Mouse (Mus musculus) embryonic stem cell, embryonic (primary cell): ENCODE measurements at regions not wholly inside any gene's neighbourhood (a gene's known extent, or its start where the extent isn't known, plus 50 kb on each side); places are given as distances from the start of the nearest gene placed in this dataset.

ENCODE experiments used
- CTCF ChIA-PET, 4 experiments: fragments of 300-600 bp in 2 of 4; fragments of 350-600 bp in 2 of 4; sonication (Branson Sonifier 250); formaldehyde crosslinking; loops; one replicate each; lab custom pipeline; 2022; ENCODE audit warnings: inconsistent platforms in 2 of 4; lab: Charles Lee
- POLR2A ChIA-PET, 4 experiments: fragments of 300-600 bp in 2 of 4; fragments of 350-600 bp in 2 of 4; sonication (Branson Sonifier 250); formaldehyde crosslinking; loops; one replicate each; lab custom pipeline; 2022; ENCODE audit warnings: antibody characterized with exemption in 4 of 4, inconsistent platforms in 1 of 4; lab: Charles Lee

GRCm38 (mm10) chr3:137552472-137553336 lies 68.7 kb upstream of the Ddit4l start:
- POLR2A ChIA-PET, result no interaction called here
- CTCF ChIA-PET, result interaction anchor here in 1 of 4 experiments (0.6 kb wide), 1 partner anchor 631 kb away, joined by 3 read pairs; no protein-coding TSS in a partner anchor

- ChIA-PET CTCF (no interaction called here), POLR2A (no interaction called here)
Measured at GRCm38 (mm10) chr3:137560851-137561449, 60.5 kb upstream of the Ddit4l start.

GRCm38 (mm10) chr3:137561986-137562385 lies 59.4 kb upstream of the Ddit4l start:
- ChIA-PET CTCF (no interaction called here), POLR2A (no interaction called here)

GRCm38 (mm10) chr3:137563541-137564080 lies 57.8 kb upstream of the Ddit4l start:
- POLR2A ChIA-PET, result no interaction called here
- CTCF ChIA-PET, result no interaction called here

GRCm38 (mm10) chr3:137564282-137564681 lies 57.1 kb upstream of the Ddit4l start:
- CTCF ChIA-PET, result no interaction called here
- POLR2A ChIA-PET, result no interaction called here

GRCm38 (mm10) chr3:137568580-137569313 lies 52.7 kb upstream of the Ddit4l start:
- CTCF ChIA-PET, result interaction anchor here in 1 of 4 experiments (1.0 kb wide), 1 partner anchor 25 kb away, joined by 3 read pairs; no protein-coding TSS in a partner anchor

More at GRCm38 (mm10) chr3:137568580-137569313, 52.7 kb upstream of the Ddit4l start:
- POLR2A ChIA-PET, result no interaction called here
